Mouse (Mus musculus): ENCODE measurements at regions not wholly inside any gene's neighbourhood (a gene's known extent, or its start where the extent isn't known, plus 50 kb on each side); places are given as distances from the start of the nearest gene placed in this dataset.
"Not testable (repeated sequence)": the region's sequence is repeated elsewhere in the genome, so short reads cannot be mapped to it uniquely, and the experiment has no call there.

- H3K4me2 ChIP-seq (ENCODE audit: low read length): no peak overlapping the region
- no peaks in the 10 kb centered on the region for H3K27me3 ChIP-seq (ENCODE audit: control insufficient read depth, insufficient read depth, low read depth, low read length)
- ATAC-seq: no peak
- H3K9me3 ChIP-seq (replicated peaks; ENCODE audit: control insufficient read depth, low read length, poor library complexity, severe bottlenecking): no peaks in the 10 kb centered on the region
- no peak overlapping the region for H3K4me3 ChIP-seq (ENCODE audit: low read depth, low read length)
- no peaks in the 10 kb centered on the region for H3K4me1 ChIP-seq (ENCODE audit: control insufficient read depth, insufficient read depth, low read length)
- no peak overlapping the region for H3K9ac ChIP-seq (ENCODE audit: low read depth, low read length)
- no peaks in the 10 kb centered on the region for H3K36me3 ChIP-seq (ENCODE audit: control insufficient read depth, insufficient read depth, low read length)
- no peak overlapping the region for H3K27ac ChIP-seq (ENCODE audit: low read length)
- 92% methylated on average over 4 of the region's 4 CpGs for WGBS
These were observed 830.4 kb upstream of the Grm7 start for GRCm38 (mm10) chr6:109814990-109815389.

DNA sequence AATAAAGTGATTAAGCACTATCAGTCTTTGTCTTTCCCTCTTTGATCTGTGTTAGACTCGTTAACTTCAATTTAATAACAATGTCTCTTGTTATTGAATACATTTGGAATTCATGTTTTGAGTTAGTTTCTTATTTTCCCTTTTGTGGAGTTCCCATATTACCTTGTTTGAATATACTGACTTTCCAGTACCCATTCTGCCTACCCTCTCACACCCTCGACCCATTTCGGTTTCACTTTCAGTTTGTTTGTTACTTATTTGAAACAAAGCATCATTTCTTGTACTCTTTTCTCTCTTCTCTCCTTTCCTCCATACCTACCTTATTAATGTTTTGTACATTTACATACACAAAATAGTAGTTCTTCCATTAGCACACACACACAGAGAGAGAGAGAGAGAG is 797.1 kb upstream of the Grm7 start:
- H3K27ac ChIP-seq (ENCODE audit: low read length): no peak overlapping the region
- no peaks in the 10 kb centered on the region for H3K9me3 ChIP-seq (replicated peaks; ENCODE audit: control insufficient read depth, low read length, poor library complexity, severe bottlenecking)
- H3K9ac ChIP-seq (ENCODE audit: low read depth, low read length): no peak overlapping the region
- H3K27me3 ChIP-seq (ENCODE audit: control insufficient read depth, insufficient read depth, low read depth, low read length): no peaks in the 10 kb centered on the region
- no peak overlapping the region for H3K4me3 ChIP-seq (ENCODE audit: low read depth, low read length)
- ATAC-seq: no peak
- 88% methylated on average over 3 of the region's 3 CpGs for WGBS
- H3K4me1 ChIP-seq (ENCODE audit: control insufficient read depth, insufficient read depth, low read length): no peaks in the 10 kb centered on the region
- no peak overlapping the region for H3K4me2 ChIP-seq (ENCODE audit: low read length)
- no peaks in the 10 kb centered on the region for H3K36me3 ChIP-seq (ENCODE audit: control insufficient read depth, insufficient read depth, low read length)

- WGBS: 52% methylated on average over 1 of the region's 1 CpGs
These were observed 789.6 kb upstream of the Grm7 start for GRCm38 (mm10) chr6:109855806-109856205.

GRCm38 (mm10) chr6:109863411-109863810 is 782.0 kb upstream of the Grm7 start:
- Histone ChIP-seq H3K27me3 (ENCODE audit: control insufficient read depth, insufficient read depth, low read depth, low read length) (no peaks in the 10 kb centered on the region), H3K9ac (ENCODE audit: low read depth, low read length) (no peak overlapping the region), H3K4me1 (ENCODE audit: control insufficient read depth, insufficient read depth, low read length) (no peaks in the 10 kb centered on the region), H3K36me3 (ENCODE audit: control insufficient read depth, insufficient read depth, low read length) (no peaks in the 10 kb centered on the region), H3K4me3 (ENCODE audit: low read depth, low read length) (no peak overlapping the region), H3K9me3 (replicated peaks; ENCODE audit: control insufficient read depth, low read length, poor library complexity, severe bottlenecking) (no peaks in the 10 kb centered on the region), H3K4me2 (ENCODE audit: low read length) (no peak overlapping the region), H3K27ac (ENCODE audit: low read length) (no peak overlapping the region)
- 83% methylated on average over 4 of the region's 4 CpGs for WGBS
- no peak for ATAC-seq

More at GRCm38 (mm10) chr6:109855806-109856205, 789.6 kb upstream of the Grm7 start:
- Histone ChIP-seq H3K36me3 (ENCODE audit: control insufficient read depth, insufficient read depth, low read length) (no peaks in the 10 kb centered on the region), H3K27me3 (ENCODE audit: control insufficient read depth, insufficient read depth, low read depth, low read length) (no peaks in the 10 kb centered on the region), H3K9ac (ENCODE audit: low read depth, low read length) (no peak overlapping the region), H3K4me1 (ENCODE audit: control insufficient read depth, insufficient read depth, low read length) (no peaks in the 10 kb centered on the region), H3K27ac (ENCODE audit: low read length) (no peak overlapping the region), H3K9me3 (replicated peaks; ENCODE audit: control insufficient read depth, low read length, poor library complexity, severe bottlenecking) (no peaks in the 10 kb centered on the region), H3K4me2 (ENCODE audit: low read length) (no peak overlapping the region), H3K4me3 (ENCODE audit: low read depth, low read length) (no peak overlapping the region)
- no peak for ATAC-seq

DNA sequence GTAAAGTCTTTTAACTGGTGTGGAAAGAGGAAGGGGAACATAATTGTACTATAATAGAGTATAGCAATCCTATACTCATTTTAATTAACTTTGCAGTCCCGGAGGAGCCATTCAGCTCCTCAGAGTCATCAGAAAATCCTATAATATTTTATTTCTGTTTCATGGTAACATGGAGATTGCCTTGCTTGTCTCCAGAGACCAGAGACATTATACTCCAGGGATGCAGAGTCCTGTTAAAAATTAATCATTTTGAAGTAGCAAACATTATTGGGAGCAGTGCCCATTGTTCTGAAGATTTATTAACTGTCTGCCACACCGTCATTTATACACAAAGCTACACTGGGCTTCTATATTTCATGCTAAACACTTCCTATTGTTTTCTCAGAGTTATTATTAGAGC is 771.2 kb upstream of the Grm7 start:
- WGBS: 64% methylated on average over 2 of the region's 2 CpGs
- H3K4me1 ChIP-seq (ENCODE audit: control insufficient read depth, insufficient read depth, low read length): no peaks in the 10 kb centered on the region
- H3K4me3 ChIP-seq (ENCODE audit: low read depth, low read length): no peak overlapping the region
- no peaks in the 10 kb centered on the region for H3K27me3 ChIP-seq (ENCODE audit: control insufficient read depth, insufficient read depth, low read depth, low read length)
- H3K36me3 ChIP-seq (ENCODE audit: control insufficient read depth, insufficient read depth, low read length): no peaks in the 10 kb centered on the region
- ATAC-seq: no peak
- H3K9ac ChIP-seq (ENCODE audit: low read depth, low read length): no peak overlapping the region
- no peak overlapping the region for H3K27ac ChIP-seq (ENCODE audit: low read length)
- H3K4me2 ChIP-seq (ENCODE audit: low read length): no peak overlapping the region
- H3K9me3 ChIP-seq (replicated peaks; ENCODE audit: control insufficient read depth, low read length, poor library complexity, severe bottlenecking): no peaks in the 10 kb centered on the region

DNA sequence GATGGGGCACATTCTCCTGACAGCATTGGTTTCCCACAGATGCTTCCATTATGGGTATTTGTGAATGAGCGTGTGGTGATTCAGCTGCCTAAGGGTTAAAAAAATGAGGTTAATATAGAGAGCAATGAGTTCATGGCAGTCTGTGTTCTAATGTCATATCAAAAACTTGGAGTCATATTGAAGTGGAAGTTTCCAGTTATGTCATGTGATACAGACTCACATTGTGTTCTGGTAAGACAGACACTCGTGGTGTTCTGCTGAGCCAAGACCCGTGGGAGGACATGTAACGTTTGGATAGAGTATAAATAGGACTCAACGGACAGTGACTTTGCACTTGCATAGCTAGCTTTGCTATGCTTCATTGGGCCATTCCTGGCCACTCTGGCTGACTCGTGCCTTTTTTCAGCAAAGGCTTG is 770.7 kb upstream of the Grm7 start:
- Histone ChIP-seq H3K36me3 (ENCODE audit: control insufficient read depth, insufficient read depth, low read length) (no peaks in the 10 kb centered on the region), H3K4me1 (ENCODE audit: control insufficient read depth, insufficient read depth, low read length) (no peaks in the 10 kb centered on the region), H3K4me3 (ENCODE audit: low read depth, low read length) (no peak overlapping the region), H3K4me2 (ENCODE audit: low read length) (no peak overlapping the region), H3K9ac (ENCODE audit: low read depth, low read length) (no peak overlapping the region), H3K27ac (ENCODE audit: low read length) (no peak overlapping the region), H3K27me3 (ENCODE audit: control insufficient read depth, insufficient read depth, low read depth, low read length) (no peaks in the 10 kb centered on the region), H3K9me3 (replicated peaks; ENCODE audit: control insufficient read depth, low read length, poor library complexity, severe bottlenecking) (no peaks in the 10 kb centered on the region)
- no peak for ATAC-seq
- WGBS: 80% methylated on average over 6 of the region's 6 CpGs

DNA sequence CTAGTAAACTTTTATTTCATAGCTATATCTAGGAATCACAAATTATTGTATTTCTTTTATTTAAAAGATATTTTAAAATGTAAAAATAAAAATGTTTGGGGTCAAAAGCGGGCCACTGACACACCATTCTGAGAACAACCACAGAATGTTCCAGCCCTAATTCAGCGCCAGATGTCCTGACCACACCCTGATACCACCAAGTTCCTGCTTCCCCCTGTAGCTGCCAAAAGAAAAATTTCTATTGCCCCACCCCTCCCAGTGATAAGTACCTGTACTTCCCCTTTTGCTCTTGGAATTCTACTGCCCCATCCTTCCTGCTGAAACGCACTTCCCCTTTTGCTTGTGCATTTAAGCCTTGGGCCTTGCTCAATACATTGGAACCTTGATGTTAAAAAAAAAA is 769.8 kb upstream of the Grm7 start:
- ATAC-seq; H3K4me3 ChIP-seq (ENCODE audit: low read depth, low read length); H3K36me3 ChIP-seq (ENCODE audit: control insufficient read depth, insufficient read depth, low read length); H3K9ac ChIP-seq (ENCODE audit: low read depth, low read length); H3K4me1 ChIP-seq (ENCODE audit: control insufficient read depth, insufficient read depth, low read length); H3K27ac ChIP-seq (ENCODE audit: low read length); H3K4me2 ChIP-seq (ENCODE audit: low read length); H3K27me3 ChIP-seq (ENCODE audit: control insufficient read depth, insufficient read depth, low read depth, low read length); H3K9me3 ChIP-seq (replicated peaks; ENCODE audit: control insufficient read depth, low read length, poor library complexity, severe bottlenecking): not testable (repeated sequence)
- 92% methylated on average over 3 of the region's 3 CpGs for WGBS

DNA sequence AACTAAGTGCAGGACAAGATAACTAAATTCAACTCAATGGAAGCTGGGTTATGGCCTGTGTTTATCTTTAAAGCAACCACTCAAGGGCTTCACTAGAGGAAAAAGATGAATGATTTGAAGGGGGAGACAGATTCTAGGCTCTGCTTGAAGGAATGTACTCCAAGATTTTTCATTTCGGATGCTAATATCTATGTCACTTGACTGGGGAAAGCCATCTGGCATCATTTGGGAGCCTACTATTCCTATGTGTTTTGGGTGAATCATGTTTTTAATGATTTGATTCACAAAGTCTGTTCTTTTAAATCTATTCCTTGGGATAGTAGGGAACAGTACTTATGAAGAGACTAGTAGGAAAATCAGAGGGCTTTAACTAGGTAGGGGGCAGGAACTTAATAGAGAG is 766.2 kb upstream of the Grm7 start:
- Histone ChIP-seq H3K27me3 (ENCODE audit: control insufficient read depth, insufficient read depth, low read depth, low read length) (no peaks in the 10 kb centered on the region), H3K36me3 (ENCODE audit: control insufficient read depth, insufficient read depth, low read length) (no peaks in the 10 kb centered on the region), H3K9ac (ENCODE audit: low read depth, low read length) (no peak overlapping the region), H3K4me3 (ENCODE audit: low read depth, low read length) (no peak overlapping the region), H3K4me2 (ENCODE audit: low read length) (no peak overlapping the region), H3K27ac (ENCODE audit: low read length) (no peak overlapping the region), H3K4me1 (ENCODE audit: control insufficient read depth, insufficient read depth, low read length) (no peaks in the 10 kb centered on the region), H3K9me3 (replicated peaks; ENCODE audit: control insufficient read depth, low read length, poor library complexity, severe bottlenecking) (no peaks in the 10 kb centered on the region)
- no peak for ATAC-seq
- WGBS: 95% methylated on average over 1 of the region's 1 CpGs

GRCm38 (mm10) chr6:109923780-109924179 is 721.6 kb upstream of the Grm7 start:
- H3K4me3 ChIP-seq (ENCODE audit: low read depth, low read length): no peak overlapping the region
- no peak for ATAC-seq
- no peak overlapping the region for H3K9ac ChIP-seq (ENCODE audit: low read depth, low read length)
- H3K27me3 ChIP-seq (ENCODE audit: control insufficient read depth, insufficient read depth, low read depth, low read length): no peaks in the 10 kb centered on the region
- H3K4me2 ChIP-seq (ENCODE audit: low read length): no peak overlapping the region
- no peaks in the 10 kb centered on the region for H3K4me1 ChIP-seq (ENCODE audit: control insufficient read depth, insufficient read depth, low read length)
- H3K9me3 ChIP-seq (replicated peaks; ENCODE audit: control insufficient read depth, low read length, poor library complexity, severe bottlenecking): no peaks in the 10 kb centered on the region
- H3K36me3 ChIP-seq (ENCODE audit: control insufficient read depth, insufficient read depth, low read length): no peaks in the 10 kb centered on the region
- no peak overlapping the region for H3K27ac ChIP-seq (ENCODE audit: low read length)

DNA sequence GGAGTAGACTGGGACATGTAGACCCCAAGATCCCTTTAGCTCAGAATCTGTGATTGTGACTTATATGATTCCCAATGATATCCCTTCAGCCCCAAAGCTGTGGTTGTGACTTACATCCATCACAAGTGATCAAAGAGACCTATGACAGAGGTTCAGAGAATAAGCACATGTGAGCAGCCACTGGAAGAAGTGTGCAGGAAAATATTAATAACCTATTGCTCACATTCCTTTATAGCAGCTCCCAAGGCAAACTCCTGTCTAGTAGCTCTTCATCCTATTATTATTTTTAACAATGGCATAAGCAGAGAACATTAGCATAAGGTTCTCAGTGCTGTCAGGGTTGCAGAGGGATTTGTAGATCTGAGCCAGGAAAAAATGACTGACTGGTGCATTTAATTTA is 696.9 kb upstream of the Grm7 start:
- Histone ChIP-seq H3K27ac (ENCODE audit: low read length) (peak overlapping the region; percentile 38; the same call in 1 of the 2 replicates), H3K9ac (ENCODE audit: low read depth, low read length) (no peak overlapping the region), H3K9me3 (replicated peaks; ENCODE audit: control insufficient read depth, low read length, poor library complexity, severe bottlenecking) (no peaks in the 10 kb centered on the region), H3K4me2 (ENCODE audit: low read length) (no peak overlapping the region), H3K4me1 (ENCODE audit: control insufficient read depth, insufficient read depth, low read length) (peaks cover 11% of the 10 kb centered on the region; the same call in 1 of the 2 replicates), H3K4me3 (ENCODE audit: low read depth, low read length) (no peak overlapping the region), H3K36me3 (ENCODE audit: control insufficient read depth, insufficient read depth, low read length) (no peaks in the 10 kb centered on the region), H3K27me3 (ENCODE audit: control insufficient read depth, insufficient read depth, low read depth, low read length) (no peaks in the 10 kb centered on the region)
- ATAC-seq: peak; percentile 87
